Mouse (Mus musculus) layer of hippocampus, postnatal 14 days (tissue): Measurements from ENCODE around the gene Asb5. TPM values are rescaled to one million over a fixed set of nuclear protein-coding genes. Genes with fewer than 3 reads are reported as not detected.

ENCODE experiments used
- total RNA-seq, 2 experiments: library from RNA; stranded (reverse); gene quantifications; 2 replicates each; pipeline ENCODE4 v1.2.3; 2021

The Asb5 gene
- total RNA-seq, 2 experiments from 2014 or later, result 0.52 to 2.1 TPM

Other genes with a start within 250 kb of the Asb5 start
- 10 to 100 TPM; 34.4 to 36.0 TPM for gene Spcs3, start 418 bp downstream of the Asb5 start, total RNA-seq
- not detected for gene Spata4, start 71.2 kb downstream of the Asb5 start, total RNA-seq